Mouse (Mus musculus) liver, embryonic 14.5 days (tissue): ENCODE results near the gene Nt5dc3.

Experiments
- CTCF ChIP-seq: IDR thresholded peaks from 2 replicates; pipeline ENCODE4 v1.5.1; 2016; ENCODE audit warnings: antibody characterized with exemption, low read depth, control low read depth
- EP300 ChIP-seq: IDR thresholded peaks from 2 replicates; pipeline ENCODE4 v1.6.1; 2016; ENCODE audit warnings: antibody characterized with exemption, low read depth

- no peak for TF ChIP-seq CTCF
- no peak for TF ChIP-seq EP300
These were observed 6.6 kb upstream of the Nt5dc3 start for GRCm38 (mm10) chr10:86772231-86772631.
